In the genomic region with DNA sequence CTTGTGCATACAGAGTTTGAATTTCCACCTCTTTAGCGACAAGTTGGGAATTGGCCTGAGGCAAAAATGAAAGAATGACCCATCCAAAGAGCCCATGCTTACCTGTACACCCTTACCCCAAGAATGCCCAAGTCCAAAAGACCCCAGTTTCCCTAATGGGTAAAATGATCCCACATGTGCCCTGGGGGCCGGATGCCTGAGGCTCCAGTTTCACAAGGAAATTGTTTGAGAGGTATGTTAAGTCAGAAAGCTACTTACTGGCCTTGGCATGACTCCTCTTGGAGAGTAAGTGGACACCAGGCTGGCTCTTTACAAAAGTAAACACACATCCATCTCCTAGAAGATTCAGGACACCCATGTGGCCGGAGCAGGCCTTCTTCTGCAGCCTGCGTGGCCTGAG, we compare ENCODE assay signal across 19 mouse cellular contexts. TPM values are rescaled to one million over a fixed set of nuclear protein-coding genes. Genes with fewer than 3 reads are reported as not detected.
"Had no signal": no experiment of that assay in that cellular context is flagged by ENCODE, and none has a peak within 500 bp of the region (broad histone marks: within the 10 kb centered on the region; RNA-seq: fewer than 3 reads in every experiment).

No protein-coding gene starts in this region.

- H3K36me3 ChIP-seq: liver, embryonic 12.5 days; liver, embryonic 15.5 days; neural tube, embryonic 12.5 days; neural tube, embryonic 15.5 days had no signal

- H3K9me3 ChIP-seq: liver, embryonic 12.5 days; liver, embryonic 15.5 days; neural tube, embryonic 12.5 days; neural tube, embryonic 15.5 days had no signal

- H3K9ac ChIP-seq: liver, embryonic 12.5 days; liver, embryonic 15.5 days; neural tube, embryonic 12.5 days; neural tube, embryonic 15.5 days had no signal

- H3K27ac ChIP-seq: kidney, postnatal 0 days; layer of hippocampus, adult 2 months; liver, embryonic 12.5 days; liver, embryonic 15.5 days; neural tube, embryonic 12.5 days; neural tube, embryonic 15.5 days had no signal

- H3K4me2 ChIP-seq: liver, embryonic 12.5 days; liver, embryonic 15.5 days; midbrain, embryonic 11.5 days; neural tube, embryonic 12.5 days; neural tube, embryonic 15.5 days had no signal

- ATAC-seq: liver, embryonic 12.5 days had no signal

- H3K4me3 ChIP-seq: layer of hippocampus, adult 2 months; liver, embryonic 12.5 days; liver, embryonic 15.5 days; neural tube, embryonic 12.5 days; neural tube, embryonic 15.5 days had no signal

- H3K4me1 ChIP-seq: liver, embryonic 12.5 days; liver, embryonic 15.5 days; neural tube, embryonic 12.5 days; neural tube, embryonic 15.5 days had no signal

- H3K27me3 ChIP-seq: liver, embryonic 12.5 days; liver, embryonic 15.5 days; neural tube, embryonic 12.5 days; neural tube, embryonic 15.5 days had no signal

- DNase-seq: kidney, postnatal 25 days; layer of hippocampus, adult 9-11 months; liver; lung, adult 18-20 months; lung, postnatal 14 days; lung, postnatal 4 days; midbrain, embryonic 14.5 days; retina, postnatal 1 day; thymus, adult 18-20 months; thymus, postnatal 36 days had no signal

RNA-seq across cellular contexts. Expression of a gene that starts 21.6 kb away (rescaled TPM):
- total RNA-seq: megakaryocyte progenitor cell, adult 5-6 weeks; megakaryocyte-erythroid progenitor cell, adult 5-6 weeks had no signal
